Mouse (Mus musculus): Measurements from ENCODE around the gene Odf3.
"Not testable (repeated sequence)": the region's sequence is repeated elsewhere in the genome, so short reads cannot be mapped to it uniquely, and the experiment has no call there.

Gene Odf3

GRCm38 (mm10) chr7:140880865-140881515, 33.4 kb downstream of the Odf3 start:
- in situ Hi-C loops (cut with MboI; ENCODE audit: low sequenced_read_pairs) = no loop called here

DNA sequence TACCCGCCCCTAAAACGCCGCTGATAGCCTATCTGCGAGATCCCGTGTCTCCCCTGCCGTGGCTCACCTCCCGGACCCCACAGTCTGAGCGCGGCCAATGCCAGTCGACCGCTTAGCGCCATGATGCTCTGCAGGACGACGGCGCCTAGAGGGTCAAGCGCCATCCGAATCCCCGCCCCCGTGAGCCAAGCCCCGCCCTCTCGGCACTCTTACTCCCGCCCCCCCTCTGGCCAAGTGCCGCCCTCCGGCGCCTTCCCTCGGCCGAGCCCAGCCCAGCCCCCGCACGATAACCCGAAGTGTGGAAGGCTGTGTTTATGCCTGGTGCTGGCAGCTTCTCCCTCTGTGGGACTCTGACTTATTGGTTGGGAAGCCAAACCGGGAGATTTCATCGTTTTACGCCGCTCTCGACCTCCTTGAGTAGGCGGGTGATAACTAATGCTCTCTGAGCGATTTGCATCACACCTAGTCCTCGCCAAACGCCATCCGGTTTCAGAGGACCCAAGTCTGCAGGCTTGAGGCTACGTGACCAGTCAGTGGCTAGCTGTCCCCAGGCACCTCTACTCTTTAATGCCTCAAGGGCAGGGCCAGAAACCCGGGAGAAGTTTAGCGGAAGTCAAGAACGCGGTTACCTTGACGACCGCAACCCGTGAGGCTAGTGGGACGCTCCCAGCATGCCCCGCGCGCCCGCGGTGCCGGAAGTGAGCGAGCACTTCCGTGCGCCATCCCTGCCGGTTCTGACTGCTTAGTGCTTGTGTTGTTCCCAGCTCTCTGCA, 34.3 kb downstream of the Odf3 start, which contains the start of the genes Psmd13 and Sirt3:
TSS of gene Psmd13 (plus strand) at position 273 of the 773 bp plus-strand sequence.
TSS of gene Sirt3 (minus strand) at position 614 of the 773 bp plus-strand sequence.
- in situ Hi-C loops (cut with MboI; ENCODE audit: low sequenced_read_pairs) = no loop called here

- in situ Hi-C loops (cut with MboI; ENCODE audit: low sequenced_read_pairs) = no loop called here
Observed at GRCm38 (mm10) chr7:140882469-140882803, 34.8 kb downstream of the Odf3 start.

DNA sequence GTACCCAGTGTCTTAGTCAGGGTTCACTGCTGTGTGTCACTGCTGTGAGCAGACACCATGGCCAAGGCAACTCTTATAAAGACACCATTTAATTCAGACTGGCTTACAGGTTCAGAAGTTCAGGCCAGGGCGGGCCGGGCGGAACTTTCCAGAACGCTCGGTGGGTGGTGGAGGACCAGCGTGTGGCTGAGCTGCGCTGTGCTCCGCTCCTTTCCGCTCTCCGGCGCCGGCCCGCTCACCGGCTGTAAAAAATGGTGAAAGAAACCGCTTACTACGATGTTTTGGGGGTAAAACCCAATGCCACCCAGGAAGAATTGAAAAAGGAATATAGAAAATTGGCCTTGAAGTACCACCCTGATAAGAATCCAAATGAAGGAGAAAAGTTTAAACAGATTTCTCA, 43.0 kb downstream of the Odf3 start:
- in situ Hi-C loops (cut with MboI; ENCODE audit: low sequenced_read_pairs) = not testable (repeated sequence)

DNA sequence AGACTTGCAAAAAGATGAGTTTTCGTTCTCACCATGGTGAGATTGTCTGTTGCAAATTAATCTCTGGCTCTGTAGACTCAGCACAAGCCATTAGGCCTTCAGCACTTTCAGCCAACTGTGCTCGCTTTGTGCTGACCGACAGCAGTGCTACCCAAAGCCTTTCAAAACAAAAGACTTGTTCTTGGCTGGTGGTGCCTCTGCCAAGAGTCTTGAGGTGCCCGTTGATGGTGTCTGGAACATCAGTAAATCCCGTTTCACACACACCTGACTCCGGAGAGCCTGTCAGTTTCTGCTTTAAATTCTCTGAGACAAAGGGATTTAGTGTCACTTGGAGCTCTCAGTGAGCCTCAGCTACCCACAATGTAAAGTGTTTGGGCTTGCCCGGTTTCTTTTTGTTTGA, 46.4 kb downstream of the Odf3 start:
- in situ Hi-C loops (cut with MboI; ENCODE audit: low sequenced_read_pairs) = no loop called here

GRCm38 (mm10) chr7:140894611-140895010, 47.0 kb downstream of the Odf3 start:
- in situ Hi-C loops (cut with MboI; ENCODE audit: low sequenced_read_pairs) = no loop called here

GRCm38 (mm10) chr7:140897863-140898262, 50.3 kb downstream of the Odf3 start:
- in situ Hi-C loops (cut with MboI; ENCODE audit: low sequenced_read_pairs) = no loop called here

DNA sequence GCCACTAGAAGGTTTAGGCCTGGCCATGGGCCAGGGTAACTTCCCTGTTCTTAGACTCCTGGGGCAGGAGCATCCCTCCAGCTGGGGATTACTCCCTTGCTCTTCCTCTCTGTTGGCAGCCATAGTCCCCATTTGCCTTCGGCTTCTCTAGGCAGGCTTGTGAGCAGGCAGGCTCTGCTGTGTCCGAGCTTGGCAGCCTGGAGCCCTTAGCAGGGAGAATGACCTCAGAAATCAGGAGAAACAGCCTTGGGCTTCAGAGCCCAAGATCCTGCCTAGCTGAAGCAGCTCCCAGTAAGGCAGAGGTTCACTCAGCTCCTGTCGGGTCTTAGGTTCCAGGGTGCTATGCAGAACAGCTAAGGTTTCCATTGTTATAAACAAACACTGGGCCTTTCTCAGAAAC, 51.5 kb downstream of the Odf3 start:
- in situ Hi-C loops (cut with MboI; ENCODE audit: low sequenced_read_pairs) = no loop called here

GRCm38 (mm10) chr7:140900220-140900619, 52.6 kb downstream of the Odf3 start, which contains the start of gene Cox8b:
Gene Cox8b (minus strand): TSS chr7:140900446.
- in situ Hi-C loops (cut with MboI; ENCODE audit: low sequenced_read_pairs) = loop anchor here (5.0 kb wide), 1 partner anchor 58 kb away; no protein-coding TSS in a partner anchor
